ENCODE assay signal across 8 mouse cellular contexts in the genomic region with DNA sequence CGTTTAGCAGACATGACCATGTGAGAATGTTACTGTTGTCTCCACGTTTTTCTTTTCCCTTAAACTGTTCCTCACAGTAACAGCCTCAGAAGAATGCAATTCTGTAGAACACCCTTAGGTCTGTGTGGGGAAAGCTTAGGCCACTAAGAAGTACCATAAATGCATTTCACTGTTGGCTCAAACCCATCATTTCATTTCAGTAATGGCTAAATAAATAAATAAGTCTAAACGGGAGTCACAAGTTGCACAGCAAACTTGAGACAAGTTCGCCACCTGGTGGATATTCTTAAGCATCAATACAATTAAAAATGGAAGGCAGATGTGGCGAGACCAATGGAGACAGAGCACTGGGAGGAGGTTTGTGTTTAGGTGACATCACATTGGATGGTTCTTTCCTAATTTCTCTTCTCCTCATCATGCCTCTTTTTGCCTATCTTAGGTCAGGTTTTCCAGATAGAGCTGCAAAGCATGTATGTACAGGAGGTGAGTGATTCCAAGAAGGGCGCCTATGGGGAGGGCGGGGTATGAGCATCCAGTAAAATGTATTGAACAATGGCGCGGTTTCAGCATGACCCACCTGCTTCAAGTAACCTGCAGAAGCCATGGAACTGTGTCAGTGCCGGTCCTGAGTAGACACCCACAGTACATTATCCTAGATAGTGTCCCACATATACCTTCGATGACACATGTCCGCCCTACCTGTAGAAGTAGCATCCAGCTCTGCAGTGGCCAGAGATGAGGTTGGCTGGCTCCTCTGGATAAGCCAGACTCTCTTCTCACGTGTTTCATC.
DNase-seq lines count a peak whose midpoint lies in the region; ATAC-seq lines count a peak whose summit lies in the region.

No protein-coding gene starts in this region.

- peak; percentile 63 to 64 for DNase-seq in cerebellum, postnatal 14 days
- no peak for DNase-seq in cerebellum, adult 9-11 months
- DNase-seq in 3T3-L1 (ENCODE audit: low read depth, low spot score): peak; percentile 84
- DNase-seq in adrenal gland, postnatal 14 days: peak; percentile 61
- no peak for DNase-seq in spleen, adult 12 weeks (ENCODE audit: low spot score)

- no peaks in the 10 kb centered on the region for H3K27me3 ChIP-seq in heart, embryonic 12.5 days (replicated peaks)
- H3K27me3 ChIP-seq in kidney, embryonic 16.5 days (ENCODE audit: insufficient read depth, low read length): no peaks in the 10 kb centered on the region
- no peaks in the 10 kb centered on the region; the same call in 1 of the 2 replicates for H3K27me3 ChIP-seq in midbrain, embryonic 13.5 days

- no peaks in the 10 kb centered on the region for H3K9me3 ChIP-seq in heart, embryonic 12.5 days (replicated peaks)
- H3K9me3 ChIP-seq in kidney, embryonic 16.5 days (ENCODE audit: low read length): no peaks in the 10 kb centered on the region
- H3K9me3 ChIP-seq in midbrain, embryonic 13.5 days: no peaks in the 10 kb centered on the region

- no peak overlapping the region for H3K4me3 ChIP-seq in heart, embryonic 12.5 days
- no peak overlapping the region for H3K4me3 ChIP-seq in kidney, embryonic 16.5 days (ENCODE audit: low read length)
- H3K4me3 ChIP-seq in midbrain, embryonic 13.5 days (replicated peaks): no peak overlapping the region

- no peaks in the 10 kb centered on the region for H3K4me1 ChIP-seq in heart, embryonic 12.5 days (replicated peaks)
- no peaks in the 10 kb centered on the region for H3K4me1 ChIP-seq in kidney, embryonic 16.5 days (ENCODE audit: insufficient read depth, low read length)
- H3K4me1 ChIP-seq in midbrain, embryonic 13.5 days (replicated peaks): no peaks in the 10 kb centered on the region

- no peak overlapping the region for H3K9ac ChIP-seq in heart, embryonic 12.5 days
- no peak overlapping the region for H3K9ac ChIP-seq in kidney, embryonic 16.5 days (replicated peaks; ENCODE audit: low read length)
- no peak overlapping the region for H3K9ac ChIP-seq in midbrain, embryonic 13.5 days (replicated peaks)

- WGBS in heart, embryonic 12.5 days: 59% methylated on average over 13 of the region's 13 CpGs
- WGBS in kidney, embryonic 16.5 days: 61% methylated on average over 13 of the region's 13 CpGs
- WGBS in midbrain, embryonic 13.5 days: 63% methylated on average over 13 of the region's 13 CpGs

- H3K36me3 ChIP-seq in heart, embryonic 12.5 days: no peaks in the 10 kb centered on the region
- H3K36me3 ChIP-seq in kidney, embryonic 16.5 days (ENCODE audit: insufficient read depth, low read length): no peaks in the 10 kb centered on the region
- H3K36me3 ChIP-seq in midbrain, embryonic 13.5 days: no peaks in the 10 kb centered on the region

- 0 out of 2 replicates have a peak, but pooled peaks have one; percentile 2 for ATAC-seq in heart, embryonic 12.5 days (ENCODE audit: insufficient number of reproducible peaks, low FRiP score)
- ATAC-seq in kidney, embryonic 16.5 days (ENCODE audit: low FRiP score, low TSS enrichment): peak; percentile 54
- ATAC-seq in midbrain, embryonic 13.5 days: peak; percentile 75

- H3K27ac ChIP-seq in heart, embryonic 12.5 days (ENCODE audit: poor library complexity, severe bottlenecking): no peak overlapping the region
- H3K27ac ChIP-seq in kidney, embryonic 16.5 days (ENCODE audit: low read length): no peak overlapping the region
- H3K27ac ChIP-seq in midbrain, embryonic 13.5 days: no peak overlapping the region

- H3K4me2 ChIP-seq in heart, embryonic 12.5 days: no peak overlapping the region
- H3K4me2 ChIP-seq in kidney, embryonic 16.5 days (replicated peaks; ENCODE audit: low read depth, low read length): no peak overlapping the region
- no peak overlapping the region for H3K4me2 ChIP-seq in midbrain, embryonic 13.5 days (replicated peaks)

Comparison
In these comparisons a context has a peak if more than half of its experiments do, and no peak if none do; other contexts are left out.
1. DNase-seq: peak in cerebellum, postnatal 14 days (2 of 2), 3T3-L1 (single experiment) and adrenal gland, postnatal 14 days (single experiment); none in cerebellum, adult 9-11 months (single experiment) and spleen, adult 12 weeks (single experiment).
2. ATAC-seq: peak in every context shown above with its lines; median percentile 75 in midbrain, embryonic 13.5 days; 54 in kidney, embryonic 16.5 days; 2 in heart, embryonic 12.5 days.